Mouse (Mus musculus) ES-Bruce4 (cell line): ENCODE data around the gene Zfp398. TPM values are rescaled to one million over a fixed set of nuclear protein-coding genes. Genes with fewer than 3 reads are reported as not detected.

Experiments used
- H3K27ac ChIP-seq: 2 replicates; pipeline ENCODE4 v1.5.1; 2012; ENCODE audit warnings: low read length, inconsistent platforms; ENCODE audit not compliant: insufficient read depth
- H3K27me3 ChIP-seq: 2 replicates; pipeline ENCODE4 v1.6.1; 2012; ENCODE audit warnings: mild to moderate bottlenecking, low read length, inconsistent platforms; ENCODE audit not compliant: control insufficient read depth, poor library complexity, insufficient read depth, severe bottlenecking
- H3K36me3 ChIP-seq: 2 replicates; pipeline ENCODE4 v1.6.1; 2012; ENCODE audit warnings: inconsistent platforms, mild to moderate bottlenecking, low read length, moderate library complexity; ENCODE audit not compliant: control insufficient read depth, poor library complexity, insufficient read depth, severe bottlenecking
- H3K4me1 ChIP-seq: one replicate; pipeline ENCODE4 v1.8.1; 2011; ENCODE audit warnings: low read length; ENCODE audit not compliant: control insufficient read depth, insufficient read depth
- H3K4me3 ChIP-seq: 2 replicates; pipeline ENCODE4 v1.5.1; 2011; ENCODE audit warnings: low read depth, mild to moderate bottlenecking, low read length
- H3K9ac ChIP-seq: 2 replicates; pipeline ENCODE4 v1.6.1; 2012; ENCODE audit warnings: low read depth, mild to moderate bottlenecking, inconsistent platforms; ENCODE audit not compliant: poor library complexity, severe bottlenecking
- H3K9me3 ChIP-seq: replicated peaks from 2 replicates; pipeline ENCODE4 v1.6.1; 2012; ENCODE audit warnings: mild to moderate bottlenecking, low read length, inconsistent platforms; ENCODE audit not compliant: control insufficient read depth, poor library complexity, insufficient read depth, severe bottlenecking
- CTCF ChIP-seq: IDR thresholded peaks from one replicate; pipeline ENCODE4 v1.8.1; 2011; ENCODE audit warnings: low read depth, low read length
- POLR2A ChIP-seq: IDR thresholded peaks from one replicate; pipeline ENCODE4 v1.8.1; 2011; ENCODE audit warnings: low read length; ENCODE audit not compliant: insufficient read depth
- polyA plus RNA-seq: library from polyadenylated mRNA; stranded (reverse); fragments of >200 nt; gene quantifications from 2 replicates; pipeline ENCODE4 v1.2.4, GENCODE M21; 2011; ENCODE audit warnings: low read depth; ENCODE audit not compliant: missing spikeins, insufficient read depth, insufficient read length

Zfp398 gene
- polyA plus RNA-seq, 1 experiment, result 3.0 TPM

DNA sequence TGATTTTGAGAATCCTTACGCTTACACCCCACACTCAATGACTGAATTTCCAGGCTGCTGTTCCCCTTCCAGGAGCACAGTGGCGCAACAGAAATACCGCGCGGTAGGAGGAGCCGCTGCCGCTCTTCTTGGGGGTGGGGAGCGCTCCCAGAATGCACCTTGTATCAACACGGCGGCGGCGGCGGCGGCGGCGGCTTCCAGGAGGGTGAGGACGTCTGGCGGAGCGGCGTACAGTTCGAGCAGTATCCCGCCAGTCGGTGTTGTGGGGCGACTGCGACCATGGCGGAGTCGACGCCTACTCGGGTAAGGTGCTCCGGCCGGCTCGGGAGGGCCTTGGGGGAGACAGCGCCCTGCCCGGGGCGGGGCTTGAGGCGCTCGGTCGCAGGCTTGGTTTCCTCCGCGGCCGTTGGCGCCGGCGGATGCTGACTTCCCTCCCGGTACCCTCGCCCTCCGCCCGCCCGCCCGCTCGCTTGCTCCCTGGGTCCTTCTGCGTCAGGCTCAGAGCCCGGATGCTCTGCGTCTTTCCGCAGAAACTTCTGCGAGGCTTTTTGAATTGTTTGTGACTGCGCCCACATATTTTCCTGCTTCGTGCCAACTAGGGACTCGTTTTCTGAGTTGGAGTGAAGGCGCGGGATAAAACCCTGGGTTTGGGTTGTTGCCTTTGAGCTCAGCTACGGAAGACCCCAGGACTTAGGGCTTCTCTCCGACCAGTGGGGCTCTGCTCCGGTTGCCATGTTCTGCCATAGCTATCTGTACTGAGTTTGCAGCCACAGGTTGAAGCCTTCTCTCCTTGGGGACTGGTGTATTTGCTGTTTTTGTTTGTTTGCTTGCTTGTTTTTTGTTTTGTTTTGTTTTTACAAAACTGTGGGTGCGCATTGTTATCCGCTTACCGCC, 85.2 kb downstream of the Zfp398 start, which contains the start of gene Zfp212:
Zfp212 (plus strand) TSS at position 30 of the 894 bp plus-strand sequence.
- no peaks in the 10 kb centered on the region for H3K9me3 ChIP-seq
- H3K9ac ChIP-seq, result peak within 1 kb of the TSS; percentile 78
- H3K4me1 ChIP-seq, result no peaks in the 10 kb centered on the region
- no peak for TF ChIP-seq POLR2A
- peak; percentile 29 for TF ChIP-seq CTCF
- no peaks in the 10 kb centered on the region for H3K36me3 ChIP-seq
- H3K27me3 ChIP-seq, result no peaks in the 10 kb centered on the region
- peak within 1 kb of the TSS; percentile 96 for H3K4me3 ChIP-seq
- H3K27ac ChIP-seq, result peak within 1 kb of the TSS; percentile 77

Other genes starting within 250 kb of the Zfp398 start
- gene Ezh2, start 240.3 kb upstream of the Zfp398 start, polyA plus RNA-seq, result 186 and 194 TPM in 2 replicates
- gene Pdia4, start 22.2 kb upstream of the Zfp398 start, polyA plus RNA-seq, result 186 and 208 TPM in 2 replicates
- 0.67 and 0.79 TPM in 2 replicates for gene Zfp786, start 4.8 kb upstream of the Zfp398 start, polyA plus RNA-seq
- 2.7 and 3.3 TPM in 2 replicates for gene Zfp282, start 41.5 kb downstream of the Zfp398 start, polyA plus RNA-seq
- 8.8 and 9.5 TPM in 2 replicates for gene Zfp212, start 84.8 kb downstream of the Zfp398 start, polyA plus RNA-seq
- 4.5 and 4.7 TPM in 2 replicates for gene Zfp956, start 117.7 kb downstream of the Zfp398 start, polyA plus RNA-seq
- 22.6 and 23.3 TPM in 2 replicates for gene Zfp777, start 213.2 kb downstream of the Zfp398 start, polyA plus RNA-seq